Mouse (Mus musculus): ENCODE results near the gene Nubpl.

Nubpl gene

DNA sequence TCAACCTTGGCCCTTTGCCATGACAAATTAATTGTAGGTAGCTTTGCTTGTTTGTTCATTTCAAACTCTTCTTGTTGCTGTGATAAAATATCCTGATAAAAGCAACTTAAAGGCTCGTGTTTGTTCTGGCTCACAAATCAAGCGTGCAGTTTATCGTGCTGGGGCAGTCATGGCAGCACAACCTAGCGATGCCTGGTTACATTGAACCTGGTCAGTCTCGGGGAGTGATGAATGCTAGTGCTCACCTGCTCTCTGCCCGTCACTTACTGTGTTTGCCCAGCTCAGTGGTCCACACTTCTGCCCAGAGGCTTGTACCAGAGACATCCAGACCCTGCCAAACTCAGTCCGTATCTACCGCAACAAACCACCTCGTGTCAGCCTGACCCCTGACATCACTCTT, 149.9 kb downstream of the Nubpl start:
- no peak for DNase-seq (ENCODE audit: low read depth)

DNA sequence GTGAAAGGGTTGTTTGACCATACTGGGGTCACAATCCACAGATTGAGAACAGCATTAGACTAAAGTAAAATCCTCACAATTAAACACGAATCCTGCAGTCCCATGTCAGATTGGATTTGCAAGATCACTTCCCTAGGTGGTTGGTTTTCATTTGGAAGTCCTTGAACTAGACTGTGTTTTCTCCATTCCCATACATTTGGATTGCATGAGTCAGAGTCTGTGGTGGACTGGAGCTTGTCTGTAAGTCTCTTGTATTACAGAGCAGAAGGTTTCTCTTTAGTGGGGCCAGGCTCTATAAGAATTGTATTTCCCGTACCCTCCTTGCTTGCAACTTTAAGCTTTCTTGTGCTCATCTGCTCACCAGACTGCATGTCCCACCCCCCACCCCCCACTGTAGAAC, 151.0 kb downstream of the Nubpl start:
- DNase-seq (ENCODE audit: low read depth) = no peak

DNA sequence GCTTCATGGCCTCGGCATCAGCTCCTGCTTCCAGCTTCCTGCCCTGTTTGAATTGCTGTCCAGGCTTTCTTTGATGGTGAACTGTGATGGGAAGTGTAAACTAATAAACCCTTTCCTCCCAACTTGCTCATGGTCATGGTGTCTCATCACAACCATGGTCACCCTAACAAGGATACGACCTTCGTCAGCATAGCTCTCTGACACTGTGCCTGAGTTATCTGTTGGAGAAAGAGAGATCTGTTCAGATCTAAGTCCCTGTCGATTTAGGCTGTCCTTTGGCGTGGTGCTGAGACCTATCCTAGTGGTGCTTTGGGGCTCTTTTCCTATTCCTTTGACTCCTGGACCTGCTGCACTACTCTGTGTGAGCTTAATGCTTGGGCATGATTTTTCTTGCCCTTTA, 156.6 kb downstream of the Nubpl start:
- DNase-seq (ENCODE audit: low read depth) = no peak

DNA sequence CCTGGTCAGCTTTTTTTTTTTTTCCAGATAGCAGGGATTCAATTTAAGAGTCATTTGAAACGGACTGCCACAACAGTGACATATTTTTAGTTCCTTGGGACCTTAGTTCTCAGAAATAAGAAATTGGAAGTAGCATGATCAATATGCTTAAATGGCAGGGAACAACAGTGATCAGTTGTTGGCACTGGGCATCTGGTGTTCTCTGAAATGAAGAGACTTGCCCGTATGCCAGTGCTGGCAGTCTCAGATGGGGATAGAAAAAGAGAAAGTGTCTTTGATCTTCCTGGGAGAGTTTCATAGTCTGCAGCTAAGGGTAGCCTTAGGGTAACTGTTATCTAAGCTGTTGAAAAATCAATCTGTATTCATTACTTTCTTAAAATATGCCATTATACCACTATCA, 170.6 kb downstream of the Nubpl start:
- DNase-seq (ENCODE audit: low read depth) = no peak

DNA sequence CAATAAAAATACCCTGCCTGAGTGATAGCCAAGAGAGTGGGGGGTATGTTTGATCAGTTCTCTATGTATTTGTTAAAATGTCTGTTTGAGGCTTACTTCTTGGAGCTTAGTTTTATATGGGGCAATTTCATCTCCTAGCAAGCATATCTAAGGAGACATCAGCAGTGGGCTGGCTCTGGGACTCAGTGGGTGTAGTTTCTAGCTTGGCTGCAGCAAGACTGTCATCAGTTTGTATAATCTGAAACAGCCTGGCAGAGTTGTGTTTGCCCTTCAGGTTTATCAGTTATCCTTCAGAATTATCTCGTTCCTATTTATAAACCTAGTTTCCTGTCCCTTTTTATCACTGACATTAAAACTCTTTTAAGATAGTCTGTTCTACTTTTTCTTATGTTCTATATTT, 175.3 kb downstream of the Nubpl start:
- no peak for DNase-seq (ENCODE audit: low read depth)

DNA sequence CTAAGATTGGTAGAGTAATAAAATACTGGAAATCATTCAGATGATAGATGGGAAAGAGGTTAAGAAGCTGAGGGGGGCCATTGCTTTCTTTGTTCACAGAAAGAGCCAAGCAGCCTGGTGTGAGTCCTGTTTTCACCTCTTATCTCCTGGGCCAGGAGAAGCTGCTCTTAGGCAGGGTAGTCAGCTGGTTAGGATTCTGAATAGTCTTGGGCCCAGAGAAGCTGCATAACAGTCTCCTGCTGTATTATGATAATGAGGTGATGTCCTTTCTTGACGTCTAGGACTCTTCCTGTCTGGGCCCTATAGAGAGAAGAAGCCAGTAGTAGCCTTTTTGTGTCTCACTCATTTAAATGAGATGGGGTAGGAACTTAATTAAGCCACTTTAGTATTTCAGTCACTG, 178.8 kb downstream of the Nubpl start:
- no peak for DNase-seq (ENCODE audit: low read depth)

DNA sequence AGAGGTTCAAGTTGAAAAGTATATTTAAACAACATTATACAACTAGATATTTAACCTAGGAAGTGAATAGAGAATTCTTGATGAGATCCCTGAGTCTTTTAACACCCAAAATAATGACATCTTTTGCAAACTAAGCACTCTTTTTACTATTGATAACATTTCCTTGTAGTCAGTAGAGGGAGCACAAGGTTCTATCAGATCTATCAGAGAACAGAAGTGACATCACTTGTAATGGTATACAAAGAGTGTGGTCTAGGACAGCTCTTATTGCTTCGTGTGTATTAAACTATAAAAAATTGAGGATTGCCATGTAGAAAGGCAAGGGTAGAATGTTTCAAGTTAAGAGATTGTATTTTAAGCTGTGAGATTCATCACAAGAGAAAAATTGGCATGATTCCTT, 183.7 kb downstream of the Nubpl start:
- peak; percentile 8 for DNase-seq (ENCODE audit: low read depth)

DNA sequence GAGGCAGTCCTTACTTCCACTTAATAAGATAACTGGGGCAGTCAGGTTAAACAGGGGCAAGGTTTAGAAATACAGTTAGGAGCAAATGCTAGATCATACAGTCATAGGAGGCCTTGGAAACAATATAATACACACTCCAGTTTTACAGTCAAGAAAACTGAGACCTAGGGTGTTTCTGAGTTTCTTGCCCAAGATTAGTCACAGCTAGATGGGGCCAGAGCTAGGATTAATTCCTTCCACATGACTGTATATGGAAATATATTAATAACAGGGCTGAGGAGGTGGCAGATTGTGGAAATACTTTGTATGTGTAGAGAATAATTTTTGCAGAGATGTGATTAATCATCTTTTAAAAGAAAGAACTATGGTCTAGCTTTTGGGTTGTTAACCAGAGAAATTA, 186.9 kb downstream of the Nubpl start:
- no peak for DNase-seq (ENCODE audit: low read depth)

DNA sequence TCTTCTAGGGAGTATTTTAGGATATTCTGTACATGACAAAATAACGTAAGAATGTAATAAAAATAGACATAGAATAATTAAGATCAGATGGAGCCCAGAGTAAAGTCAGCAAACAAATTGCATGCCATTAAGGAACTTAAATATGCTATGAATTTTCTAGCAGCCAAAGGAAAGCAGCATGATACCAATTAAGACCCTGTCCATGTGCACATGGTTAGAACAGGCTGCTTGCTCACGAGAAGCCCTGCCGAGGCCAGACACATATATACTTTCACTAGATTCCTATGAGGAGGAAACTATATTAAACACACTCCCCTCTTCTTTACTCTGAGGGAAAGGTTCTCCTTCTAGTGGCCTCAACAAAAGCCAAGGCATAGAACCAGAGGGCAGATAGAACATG, 189.3 kb downstream of the Nubpl start:
- no peak for DNase-seq (ENCODE audit: low read depth)

DNA sequence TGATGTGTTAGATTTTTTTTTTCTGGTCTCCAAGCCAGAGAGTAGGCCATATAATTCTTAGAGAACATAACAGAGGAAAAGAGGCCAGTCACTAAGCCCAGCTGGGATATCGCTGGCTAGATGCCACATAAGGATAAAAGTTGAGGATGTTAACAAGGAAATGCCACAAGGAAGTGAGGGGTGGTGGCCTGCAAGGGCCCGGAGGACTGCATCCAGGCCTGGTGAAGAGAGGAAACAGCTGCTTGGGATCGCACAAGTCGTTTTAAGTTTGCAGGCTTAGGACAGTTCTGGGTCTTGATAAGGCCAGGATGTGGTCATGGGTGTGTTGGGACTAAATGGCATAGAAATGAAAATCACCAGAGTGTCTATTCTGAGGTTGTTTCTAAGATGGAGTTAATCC, 191.0 kb downstream of the Nubpl start:
- DNase-seq (ENCODE audit: low read depth) = peak; percentile 51

DNA sequence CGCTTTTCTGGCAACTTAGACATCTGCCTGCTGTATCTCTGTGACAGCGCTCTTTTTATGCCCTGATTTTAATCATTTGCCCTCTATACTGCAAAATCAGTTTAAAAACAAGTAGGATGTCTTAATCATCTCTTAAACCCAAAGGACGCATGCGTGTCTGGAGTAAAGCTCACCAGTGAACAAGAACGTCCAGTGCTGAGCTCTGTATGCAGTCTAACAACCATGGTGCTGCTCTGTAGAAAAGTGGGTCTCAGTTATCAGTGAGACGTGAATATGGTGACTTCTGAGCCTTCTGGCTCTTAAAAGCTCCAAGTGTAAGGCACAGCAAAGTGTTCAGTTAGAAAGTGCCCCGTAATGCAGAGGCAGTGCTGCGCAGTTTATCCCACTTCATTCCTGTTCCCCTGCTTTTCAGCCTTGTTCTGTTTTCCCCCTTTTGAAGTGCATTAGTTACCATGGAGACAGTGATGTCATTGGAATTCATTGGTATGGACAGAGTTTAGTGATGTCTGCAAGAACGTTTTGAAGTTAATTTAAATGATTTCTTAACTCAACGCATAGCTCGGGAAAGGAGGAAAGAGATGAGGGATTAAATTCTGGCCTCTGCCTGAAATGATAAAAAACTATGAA, 191.5 kb downstream of the Nubpl start:
- DNase-seq (ENCODE audit: low read depth) = no peak

DNA sequence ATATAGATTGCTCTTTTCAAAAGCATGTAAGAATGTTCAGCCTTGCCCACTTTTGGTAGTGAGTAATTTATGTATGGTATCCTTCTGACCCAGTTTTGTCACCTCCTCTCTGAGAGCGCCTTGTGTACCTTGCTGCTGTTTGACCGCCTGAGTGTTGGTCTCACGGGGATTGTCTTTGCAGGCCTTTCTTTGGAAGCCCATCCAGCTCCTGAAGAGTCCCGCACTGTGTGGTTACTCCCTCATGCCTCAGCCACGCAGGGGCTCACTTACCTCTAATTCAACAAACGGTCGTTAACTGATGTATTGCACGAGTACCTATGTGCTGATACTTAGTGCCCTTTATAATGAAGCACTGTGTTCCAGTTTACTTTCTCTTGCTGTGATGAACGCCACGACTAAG, 192.1 kb downstream of the Nubpl start:
- no peak for DNase-seq (ENCODE audit: low read depth)

DNA sequence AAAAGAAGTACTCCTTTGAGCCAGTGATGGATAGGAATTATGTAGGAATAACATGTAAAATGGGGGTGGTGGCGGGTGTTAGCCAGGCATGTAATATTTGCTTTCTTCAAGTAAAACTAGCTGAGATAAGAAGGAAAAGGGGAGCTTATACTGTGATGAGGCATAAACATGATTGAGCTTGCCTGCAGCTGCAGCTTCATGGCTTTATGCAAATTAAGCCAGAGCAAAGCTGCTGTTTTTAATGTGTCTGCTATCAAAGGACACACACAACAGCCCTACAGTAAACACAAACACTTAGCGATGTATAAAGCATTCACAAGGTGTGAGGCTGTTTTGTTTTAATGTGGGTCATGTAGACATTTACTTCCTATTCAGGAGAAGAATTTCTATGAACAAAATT, 196.4 kb downstream of the Nubpl start:
- DNase-seq (ENCODE audit: low read depth) = no peak

DNA sequence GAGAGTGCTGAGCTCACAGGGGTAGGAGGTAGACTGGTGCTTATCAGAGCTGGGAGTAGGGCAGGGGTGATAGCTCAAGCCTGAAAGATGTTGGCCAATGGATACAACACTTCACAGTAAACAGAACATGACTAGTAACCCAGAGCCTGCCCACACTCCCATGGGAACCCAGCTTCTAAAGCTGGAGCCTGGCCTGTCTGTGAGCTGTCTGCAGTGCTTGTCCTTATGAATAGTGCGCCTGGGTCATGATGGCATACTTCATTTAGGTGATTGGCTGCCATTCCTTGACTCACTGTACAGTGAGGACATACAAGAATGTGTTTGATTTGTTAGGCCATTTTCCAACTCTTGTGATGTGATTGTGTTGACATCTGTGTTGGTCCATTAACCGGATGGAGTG, 200.5 kb downstream of the Nubpl start:
- no peak for DNase-seq (ENCODE audit: low read depth)

DNA sequence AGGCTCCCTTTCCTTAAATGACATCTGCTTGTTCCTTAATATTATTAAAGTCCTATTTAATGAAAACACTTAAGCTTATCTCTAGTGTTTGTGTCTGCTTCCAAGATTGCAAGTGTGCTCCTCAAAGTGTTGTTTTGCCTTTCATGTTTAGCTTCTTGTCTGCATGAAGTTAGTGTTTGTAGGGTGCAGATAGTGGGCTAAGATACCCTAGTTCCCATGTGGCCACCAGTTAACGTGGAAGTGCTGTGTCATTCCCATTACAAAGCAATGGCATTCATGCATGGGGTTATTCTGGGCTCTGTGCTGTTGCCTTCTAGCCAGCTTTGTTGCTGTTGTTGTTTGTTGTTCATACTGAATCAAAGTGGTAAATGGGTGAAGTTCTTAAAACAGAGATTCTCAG, 201.1 kb downstream of the Nubpl start:
- no peak for DNase-seq (ENCODE audit: low read depth)

DNA sequence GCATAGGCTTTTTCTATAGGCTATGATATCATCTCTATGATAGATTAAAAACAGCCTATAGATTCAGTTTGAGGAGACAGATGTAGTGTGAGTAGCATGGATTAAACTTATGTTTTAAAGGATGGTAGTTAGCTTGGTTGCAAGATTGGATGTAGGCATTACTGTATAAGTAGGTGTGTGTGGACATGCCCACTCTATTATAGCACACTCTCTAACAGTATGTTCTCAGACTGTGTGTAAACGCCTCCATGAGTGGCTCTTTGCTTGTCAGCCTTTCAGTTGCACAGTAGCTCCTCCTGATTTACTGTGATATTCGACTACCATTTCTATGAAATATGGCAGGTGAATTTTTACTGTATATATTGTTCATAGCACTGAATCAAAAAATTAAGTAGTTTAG, 205.4 kb downstream of the Nubpl start:
- DNase-seq (ENCODE audit: low read depth) = no peak

DNA sequence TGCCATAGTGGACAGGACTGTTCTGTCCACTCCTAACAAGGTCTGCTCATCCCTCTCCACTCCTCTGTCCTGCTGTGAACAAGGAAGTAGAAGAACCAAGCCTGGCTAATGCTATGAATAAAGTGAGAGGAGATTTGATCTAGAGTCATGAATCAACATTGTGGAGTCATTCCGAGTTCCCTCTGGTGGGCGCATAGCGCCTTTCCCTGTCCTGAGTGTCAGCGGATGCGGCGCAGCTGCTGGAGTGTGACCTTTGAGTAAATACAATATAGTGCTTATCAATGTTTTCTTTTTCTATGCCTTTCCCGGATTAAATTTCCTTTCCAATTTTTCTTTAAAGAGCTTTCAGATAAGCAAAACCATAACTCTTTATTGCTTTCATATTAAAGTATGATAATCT, 208.8 kb downstream of the Nubpl start:
- DNase-seq (ENCODE audit: low read depth) = no peak

DNA sequence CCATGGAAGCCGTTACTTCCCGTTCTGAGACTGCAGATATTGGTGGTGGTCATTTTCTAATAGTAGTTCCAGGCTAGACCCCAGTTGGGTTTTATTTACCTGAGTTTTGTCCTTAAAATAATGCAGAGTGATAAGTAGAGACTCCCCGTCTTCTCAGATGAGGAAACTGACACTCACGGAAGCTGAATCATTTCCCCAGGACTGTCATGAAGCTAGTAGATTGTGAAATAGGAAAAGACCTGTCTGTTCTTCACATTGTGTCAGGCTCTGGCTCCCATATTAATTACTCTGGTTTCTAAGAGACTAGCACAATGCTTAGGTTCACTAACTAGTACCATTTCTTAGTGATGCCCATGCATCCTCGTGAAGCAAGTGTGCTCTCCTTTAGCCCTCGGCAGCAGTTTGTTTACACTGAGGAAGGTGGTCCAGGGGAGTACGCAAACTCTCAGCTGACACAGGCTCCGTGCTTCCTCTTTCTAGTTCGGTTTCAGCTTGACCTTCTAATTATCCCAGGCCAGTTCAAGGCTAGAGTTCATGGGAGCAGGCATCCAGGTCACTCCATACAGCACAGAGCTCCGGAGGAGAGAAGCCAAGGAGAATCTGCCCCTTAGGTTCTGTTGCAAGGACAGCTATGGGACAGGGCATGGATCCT, 209.9 kb downstream of the Nubpl start:
- peak; percentile 66 for DNase-seq (ENCODE audit: low read depth)

DNA sequence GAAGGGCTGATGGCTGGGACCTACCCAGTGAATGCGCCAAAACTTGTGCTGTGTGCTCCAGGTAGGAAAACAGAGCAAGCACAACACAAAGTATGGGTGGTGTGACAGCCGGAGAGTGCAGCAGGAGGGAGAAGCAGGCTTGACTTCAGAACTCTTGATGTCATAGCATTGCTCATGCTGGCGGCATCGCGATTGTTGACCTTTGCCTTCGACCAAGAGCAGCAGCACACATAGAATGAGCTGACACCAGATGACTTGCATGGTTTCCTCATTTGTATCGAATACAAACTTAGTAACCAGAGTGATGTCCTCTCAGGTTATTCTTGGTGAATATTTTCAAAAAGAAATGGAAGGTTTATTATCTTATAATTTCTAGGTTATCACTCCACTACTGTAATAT, 211.1 kb downstream of the Nubpl start:
- DNase-seq (ENCODE audit: low read depth) = no peak

DNA sequence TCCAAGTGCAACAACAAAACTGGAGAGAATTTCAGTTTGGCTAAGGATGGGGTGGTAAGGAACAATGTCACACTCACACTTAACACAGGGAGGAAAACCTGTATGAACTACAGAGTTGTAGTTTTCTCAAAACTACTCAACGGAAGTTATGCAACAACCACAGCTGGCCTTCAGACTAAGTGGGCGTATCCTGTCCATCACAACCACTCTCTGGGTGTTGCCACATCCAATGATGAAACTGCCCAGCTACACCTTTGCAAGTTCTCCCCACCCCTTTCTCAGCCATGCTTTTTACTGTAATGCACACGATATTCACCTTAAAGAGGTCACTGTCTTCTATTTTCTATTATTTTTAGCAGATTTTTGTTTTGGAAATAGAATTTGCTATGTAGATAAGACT, 217.3 kb downstream of the Nubpl start:
- DNase-seq (ENCODE audit: low read depth) = peak; percentile 64

DNA sequence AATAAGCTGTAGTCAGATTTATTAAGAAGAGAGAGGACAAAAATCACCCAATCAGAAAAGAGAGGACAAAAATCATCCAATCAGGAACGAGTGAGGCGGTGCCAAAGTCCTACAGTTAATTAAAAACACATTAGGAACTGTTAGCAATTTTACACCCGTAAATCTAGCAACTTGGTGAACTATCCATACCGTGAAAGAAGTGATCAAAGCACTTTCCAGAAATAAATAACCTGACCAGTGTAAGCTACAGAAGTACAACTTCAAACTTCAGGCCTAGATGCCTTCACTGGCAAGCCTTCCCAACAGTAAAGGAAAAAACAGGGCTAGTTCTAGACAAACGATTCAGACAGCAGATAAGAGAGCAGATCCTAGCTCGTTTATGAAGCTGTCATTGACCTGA, 220.1 kb downstream of the Nubpl start:
- no peak for DNase-seq (ENCODE audit: low read depth)

DNA sequence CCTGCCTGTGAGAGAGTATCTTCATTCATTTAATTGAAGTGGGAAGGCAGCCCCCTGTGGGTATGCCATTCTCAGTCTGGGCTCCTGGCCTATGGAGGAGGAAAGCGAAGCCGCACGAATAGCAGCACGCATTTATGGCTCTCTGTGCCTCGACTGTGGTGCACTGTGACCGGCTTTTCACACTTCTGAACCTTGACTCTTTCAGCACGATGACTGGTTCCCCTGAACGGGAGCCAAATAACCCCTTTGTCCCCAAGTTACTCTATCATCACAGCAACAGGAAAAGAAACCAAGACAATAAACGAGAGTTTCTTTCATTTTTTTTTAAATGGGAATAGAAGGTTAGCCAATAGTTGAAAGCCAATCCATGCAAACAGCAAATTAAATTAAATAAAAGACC, 220.9 kb downstream of the Nubpl start:
- no peak for DNase-seq (ENCODE audit: low read depth)

DNA sequence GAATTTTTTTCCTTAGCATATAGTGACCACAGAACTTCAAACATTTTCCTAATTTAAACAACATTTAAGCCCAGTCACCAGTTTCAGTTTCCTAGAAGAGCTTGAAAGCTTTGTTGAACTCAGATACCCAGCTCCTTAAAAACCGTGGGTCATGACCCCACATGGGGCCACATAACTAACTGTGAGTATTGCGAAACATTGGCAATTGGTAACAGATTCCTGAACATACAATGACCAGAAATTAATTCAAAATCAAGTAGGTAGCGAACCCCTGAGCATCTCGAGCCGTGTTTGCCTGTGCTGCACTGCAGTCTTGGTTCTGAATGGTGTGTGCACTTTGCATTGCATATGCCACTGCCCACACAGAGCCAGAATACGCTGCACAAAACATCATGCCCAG, 221.6 kb downstream of the Nubpl start:
- no peak for DNase-seq (ENCODE audit: low read depth)

DNA sequence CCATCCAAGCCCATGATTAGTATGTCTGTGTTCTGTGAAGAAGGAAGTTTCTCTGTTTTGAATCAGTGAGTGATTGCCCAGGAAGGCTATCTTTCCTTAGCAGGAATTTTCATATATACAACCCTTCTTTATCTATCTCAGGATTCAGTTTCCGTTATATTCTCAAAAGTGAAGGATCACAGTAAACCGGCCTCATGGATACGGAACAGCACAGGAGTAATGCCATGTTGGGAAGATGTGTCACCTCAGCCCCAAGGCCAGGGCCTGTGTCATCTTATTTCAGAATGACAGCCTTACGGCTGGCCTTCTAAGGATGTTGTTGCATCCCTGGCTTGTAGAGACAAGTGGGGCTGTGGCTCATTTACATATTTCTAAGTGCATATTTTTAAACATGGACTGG, 231.0 kb downstream of the Nubpl start:
- no peak for DNase-seq (ENCODE audit: low read depth)

Data from 416B (cell line).